Mouse (Mus musculus): ENCODE results near the gene Nexn. TPM values are rescaled to one million over a fixed set of nuclear protein-coding genes. Genes with fewer than 3 reads are reported as not detected.
A peak's percentile ranks its signal among the peaks of the same experiment; 100 is the strongest.

Gene Nexn
- polyA plus RNA-seq, 1 experiment from 2014 or later, result 18.1 TPM

- TF ChIP-seq CTCF (IDR thresholded peaks at IDR 0.05; ENCODE audit: low read depth), result no peak
- H3K4me3 ChIP-seq (replicated peaks; ENCODE audit: low read depth, low read length), result no peak overlapping the region
- H3K4me2 ChIP-seq (ENCODE audit: low read length), result peak overlapping the region; percentile 79
- peak overlapping the region; percentile 5; the same call in 1 of the 2 replicates for H3K9ac ChIP-seq (ENCODE audit: low read depth, low read length)
- H3K27me3 ChIP-seq (ENCODE audit: insufficient read depth, low read length), result no peaks in the 10 kb centered on the region
- DNase-seq (ENCODE audit: low spot score) (no peak), ATAC-seq (replicated peaks; ENCODE audit: low FRiP score, low read depth) (no peak)
- peaks cover 21% of the 10 kb centered on the region for H3K4me1 ChIP-seq (replicated peaks; ENCODE audit: insufficient read depth, low read length)
- no peak overlapping the region for H3K27ac ChIP-seq
- H3K36me3 ChIP-seq (ENCODE audit: insufficient read depth, low read length), result peaks cover 24% of the 10 kb centered on the region
- WGBS, result 24% methylated on average over 3 of the region's 3 CpGs
- H3K9me3 ChIP-seq (replicated peaks; ENCODE audit: low read length), result no peaks in the 10 kb centered on the region
Observed at GRCm38 (mm10) chr3:152213416-152213815, 52.7 kb downstream of the Nexn start.

GRCm38 (mm10) chr3:152211731-152212279 is 54.3 kb downstream of the Nexn start:
- DNase-seq (ENCODE audit: low spot score), result no peak
- 7% methylated on average over 7 of the region's 7 CpGs for WGBS

GRCm38 (mm10) chr3:152210728-152211391 is 55.3 kb downstream of the Nexn start:
- peaks cover 21% of the 10 kb centered on the region for H3K4me1 ChIP-seq (replicated peaks; ENCODE audit: insufficient read depth, low read length)
- H3K36me3 ChIP-seq (ENCODE audit: insufficient read depth, low read length), result peaks cover 5% of the 10 kb centered on the region
- WGBS, result under 1% methylated on average over 47 of the region's 68 CpGs
- H3K27me3 ChIP-seq (ENCODE audit: insufficient read depth, low read length), result no peaks in the 10 kb centered on the region
- peak; percentile 71 for DNase-seq (ENCODE audit: low spot score)
- H3K27ac ChIP-seq, result peak overlapping the region; percentile 99
- ATAC-seq (replicated peaks; ENCODE audit: low FRiP score, low read depth), result peak; percentile 62
- H3K4me3 ChIP-seq (replicated peaks; ENCODE audit: low read depth, low read length), result peak overlapping the region; percentile 94
- TF ChIP-seq CTCF (IDR thresholded peaks at IDR 0.05; ENCODE audit: low read depth), result no peak
- H3K9me3 ChIP-seq (replicated peaks; ENCODE audit: low read length), result no peaks in the 10 kb centered on the region
- peak overlapping the region; percentile 100 for H3K9ac ChIP-seq (ENCODE audit: low read depth, low read length)
- H3K4me2 ChIP-seq (ENCODE audit: low read length), result peak overlapping the region; percentile 79

More at GRCm38 (mm10) chr3:152211731-152212279, 54.3 kb downstream of the Nexn start:
- peak overlapping the region; percentile 100 for H3K9ac ChIP-seq (ENCODE audit: low read depth, low read length)
- peak overlapping the region; percentile 94 for H3K4me3 ChIP-seq (replicated peaks; ENCODE audit: low read depth, low read length)
- ATAC-seq (replicated peaks; ENCODE audit: low FRiP score, low read depth), result no peak
- peak overlapping the region; percentile 99; the same call in 1 of the 2 replicates for H3K27ac ChIP-seq
- peak overlapping the region; percentile 79 for H3K4me2 ChIP-seq (ENCODE audit: low read length)
- no peaks in the 10 kb centered on the region for H3K27me3 ChIP-seq (ENCODE audit: insufficient read depth, low read length)
- TF ChIP-seq CTCF (IDR thresholded peaks at IDR 0.05; ENCODE audit: low read depth), result no peak
- peaks cover 12% of the 10 kb centered on the region for H3K36me3 ChIP-seq (ENCODE audit: insufficient read depth, low read length)
- H3K9me3 ChIP-seq (replicated peaks; ENCODE audit: low read length), result no peaks in the 10 kb centered on the region
- H3K4me1 ChIP-seq (replicated peaks; ENCODE audit: insufficient read depth, low read length), result peaks cover 21% of the 10 kb centered on the region

GRCm38 (mm10) chr3:152209967-152210634 is 56.0 kb downstream of the Nexn start, which contains the start of the genes Dnajb4 and Fubp1:
Gene Dnajb4, minus strand, starts transcription at chr3:152210302.
Gene Fubp1, plus strand, starts transcription at chr3:152210422.
- H3K9me3 ChIP-seq (replicated peaks; ENCODE audit: low read length), result no peaks in the 10 kb centered on the region
- WGBS, result under 1% methylated on average over 75 of the region's 85 CpGs
- H3K27me3 ChIP-seq (ENCODE audit: insufficient read depth, low read length), result no peaks in the 10 kb centered on the region
- peak within 1 kb of the TSS; percentile 94 for H3K4me3 ChIP-seq (replicated peaks; ENCODE audit: low read depth, low read length)
- H3K36me3 ChIP-seq (ENCODE audit: insufficient read depth, low read length), result no peaks in the 10 kb centered on the region
- ATAC-seq (replicated peaks; ENCODE audit: low FRiP score, low read depth) (peak; percentile 97), DNase-seq (ENCODE audit: low spot score) (peak; percentile 99)
- peaks cover 21% of the 10 kb centered on the region for H3K4me1 ChIP-seq (replicated peaks; ENCODE audit: insufficient read depth, low read length)
- TF ChIP-seq CTCF (IDR thresholded peaks at IDR 0.05; ENCODE audit: low read depth), result no peak
- H3K9ac ChIP-seq (ENCODE audit: low read depth, low read length), result peak within 1 kb of the TSS; percentile 100
- H3K4me2 ChIP-seq (ENCODE audit: low read length), result peak within 1 kb of the TSS; percentile 82
- peak within 1 kb of the TSS; percentile 99 for H3K27ac ChIP-seq

- DNase-seq (ENCODE audit: low spot score) (peak; percentile 64), ATAC-seq (replicated peaks; ENCODE audit: low FRiP score, low read depth) (peak; percentile 37)
- Histone ChIP-seq H3K9ac (ENCODE audit: low read depth, low read length) (peak overlapping the region; percentile 98), H3K9me3 (replicated peaks; ENCODE audit: low read length) (no peaks in the 10 kb centered on the region), H3K36me3 (ENCODE audit: insufficient read depth, low read length) (no peaks in the 10 kb centered on the region), H3K27ac (peak overlapping the region; percentile 99), H3K4me3 (replicated peaks; ENCODE audit: low read depth, low read length) (peak overlapping the region; percentile 94), H3K27me3 (ENCODE audit: insufficient read depth, low read length) (no peaks in the 10 kb centered on the region), H3K4me1 (replicated peaks; ENCODE audit: insufficient read depth, low read length) (peaks cover 21% of the 10 kb centered on the region), H3K4me2 (ENCODE audit: low read length) (peak overlapping the region; percentile 82)
- WGBS, result 3% methylated on average over 25 of the region's 25 CpGs
- TF ChIP-seq CTCF (IDR thresholded peaks at IDR 0.05; ENCODE audit: low read depth), result no peak
Observed at GRCm38 (mm10) chr3:152209177-152209966, 56.8 kb downstream of the Nexn start.
